9 mouse cellular contexts compared by ENCODE assay signal in genomic region chr1:76550876-76551275, GRCm38 (mm10).
DNase-seq lines count a peak whose midpoint lies in the region; ATAC-seq and TF ChIP-seq lines count a peak whose summit lies in the region.
"Had no signal": no experiment of that assay in that cellular context is flagged by ENCODE, and none has a peak within 500 bp of the region (broad histone marks: within the 10 kb centered on the region; RNA-seq: fewer than 3 reads in every experiment).

No protein-coding gene starts in this region.

- no peak overlapping the region for H3K4me3 ChIP-seq in forebrain, embryonic 14.5 days (ENCODE audit: low read depth, low read length)
- H3K4me3 ChIP-seq in forebrain, embryonic 12.5 days (replicated peaks) = no peak overlapping the region
- H3K4me3 ChIP-seq in intestine, embryonic 16.5 days (ENCODE audit: low read length) = no peak overlapping the region
- no peak overlapping the region for H3K4me3 ChIP-seq in layer of hippocampus, adult 2 months
- H3K4me3 ChIP-seq: limb, embryonic 12.5 days had no signal

- no peak overlapping the region for H3K9ac ChIP-seq in forebrain, embryonic 14.5 days (ENCODE audit: low read length)
- no peak overlapping the region for H3K9ac ChIP-seq in forebrain, embryonic 12.5 days
- H3K9ac ChIP-seq in intestine, embryonic 16.5 days (ENCODE audit: low read depth, low read length) = no peak overlapping the region
- H3K9ac ChIP-seq: limb, embryonic 12.5 days had no signal

- DNase-seq in forebrain, embryonic 14.5 days (ENCODE audit: low spot score) = peak; percentile 37
- peak; percentile 31 for DNase-seq in urinary bladder, postnatal 14 days (ENCODE audit: low spot score)
- no peak for DNase-seq in urinary bladder, adult 18-20 months (ENCODE audit: low spot score in 2 of 2)
- DNase-seq in kidney, postnatal 4 days = peak; percentile 37 to 49
- DNase-seq in layer of hippocampus, adult 2 months (ENCODE audit: low spot score in 2 of 2) = no peak

- WGBS in forebrain, embryonic 14.5 days = 59% methylated on average over 5 of the region's 5 CpGs
- WGBS in forebrain, embryonic 12.5 days = 71% methylated on average over 5 of the region's 5 CpGs
- WGBS in intestine, embryonic 16.5 days = 69% methylated on average over 5 of the region's 5 CpGs

- H3K4me1 ChIP-seq in forebrain, embryonic 14.5 days (ENCODE audit: control insufficient read depth, insufficient read depth, low read length) = no peaks in the 10 kb centered on the region
- H3K4me1 ChIP-seq in forebrain, embryonic 12.5 days = 0 out of 2 replicates have a peak, but pooled peaks cover 3% of the 10 kb centered on the region
- H3K4me1 ChIP-seq in intestine, embryonic 16.5 days (ENCODE audit: control insufficient read depth, insufficient read depth, low read length) = peaks cover 2% of the 10 kb centered on the region; the same call in 1 of the 2 replicates
- H3K4me1 ChIP-seq: limb, embryonic 12.5 days had no signal

- no peaks in the 10 kb centered on the region for H3K36me3 ChIP-seq in forebrain, embryonic 14.5 days (ENCODE audit: control insufficient read depth, insufficient read depth, low read length)
- no peaks in the 10 kb centered on the region for H3K36me3 ChIP-seq in forebrain, embryonic 12.5 days (replicated peaks)
- H3K36me3 ChIP-seq in intestine, embryonic 16.5 days (ENCODE audit: control insufficient read depth, insufficient read depth, low read length) = no peaks in the 10 kb centered on the region
- H3K36me3 ChIP-seq: limb, embryonic 12.5 days had no signal

- H3K27me3 ChIP-seq in forebrain, embryonic 14.5 days (replicated peaks; ENCODE audit: control insufficient read depth, insufficient read depth, low read length) = no peaks in the 10 kb centered on the region
- H3K27me3 ChIP-seq in forebrain, embryonic 12.5 days = no peaks in the 10 kb centered on the region
- no peaks in the 10 kb centered on the region for H3K27me3 ChIP-seq in intestine, embryonic 16.5 days (replicated peaks; ENCODE audit: control insufficient read depth, insufficient read depth, low read length)
- H3K27me3 ChIP-seq: limb, embryonic 12.5 days had no signal

- no peak overlapping the region for H3K4me2 ChIP-seq in forebrain, embryonic 14.5 days (ENCODE audit: low read length)
- no peak overlapping the region for H3K4me2 ChIP-seq in forebrain, embryonic 12.5 days
- no peak overlapping the region for H3K4me2 ChIP-seq in intestine, embryonic 16.5 days (ENCODE audit: low read depth, low read length)
- H3K4me2 ChIP-seq: limb, embryonic 12.5 days had no signal

- TF ChIP-seq CTCF in layer of hippocampus, adult 2 months (conservative IDR thresholded peaks at IDR 0.05) = no peak

- no peak for ATAC-seq in forebrain, embryonic 14.5 days
- ATAC-seq in forebrain, embryonic 12.5 days (ENCODE audit: low FRiP score) = no peak
- no peak for ATAC-seq in megakaryocyte-erythroid progenitor cell, adult 5-6 weeks (replicated peaks; ENCODE audit: low FRiP score, low TSS enrichment, poor library complexity, severe bottlenecking)
- no peak for ATAC-seq in intestine, embryonic 16.5 days

- H3K9me3 ChIP-seq in forebrain, embryonic 14.5 days (replicated peaks; ENCODE audit: control insufficient read depth, low read length) = no peaks in the 10 kb centered on the region
- no peaks in the 10 kb centered on the region for H3K9me3 ChIP-seq in forebrain, embryonic 12.5 days
- no peaks in the 10 kb centered on the region for H3K9me3 ChIP-seq in intestine, embryonic 16.5 days (ENCODE audit: control insufficient read depth, low read length)
- H3K9me3 ChIP-seq: limb, embryonic 12.5 days had no signal

- H3K27ac ChIP-seq in forebrain, embryonic 14.5 days (ENCODE audit: low read depth, low read length) = no peak overlapping the region
- H3K27ac ChIP-seq in forebrain, embryonic 12.5 days = no peak overlapping the region
- no peak overlapping the region for H3K27ac ChIP-seq in intestine, embryonic 16.5 days (ENCODE audit: low read length)
- no peak overlapping the region for H3K27ac ChIP-seq in layer of hippocampus, adult 2 months
- H3K27ac ChIP-seq: limb, embryonic 12.5 days had no signal

Comparison
In these comparisons a context has a peak if more than half of its experiments do, and no peak if none do; other contexts are left out.
1. DNase-seq: peak in forebrain, embryonic 14.5 days (single experiment), urinary bladder, postnatal 14 days (single experiment) and kidney, postnatal 4 days (2 of 2); none in urinary bladder, adult 18-20 months (0 of 2) and layer of hippocampus, adult 2 months (0 of 2).